Mouse (Mus musculus) skeletal muscle tissue, adult 2 months (tissue): ENCODE results near the gene Lrrc27.
A peak's percentile ranks its signal among the peaks of the same experiment; 100 is the strongest.

Experiments
- DNase-seq: peaks from one replicate; pipeline ENCODE4 v3.0.0-alpha.2; 2012; ENCODE audit warnings: low read depth, low spot score

Gene Lrrc27

GRCm38 (mm10) chr7:139212754-139213745, at the start of gene Lrrc27, which contains the start of gene Stk32c:
Gene Lrrc27, plus strand, starts transcription at chr7:139212988.
Gene Stk32c, minus strand, starts transcription at chr7:139213307.
- peak; percentile 99 for DNase-seq

DNA sequence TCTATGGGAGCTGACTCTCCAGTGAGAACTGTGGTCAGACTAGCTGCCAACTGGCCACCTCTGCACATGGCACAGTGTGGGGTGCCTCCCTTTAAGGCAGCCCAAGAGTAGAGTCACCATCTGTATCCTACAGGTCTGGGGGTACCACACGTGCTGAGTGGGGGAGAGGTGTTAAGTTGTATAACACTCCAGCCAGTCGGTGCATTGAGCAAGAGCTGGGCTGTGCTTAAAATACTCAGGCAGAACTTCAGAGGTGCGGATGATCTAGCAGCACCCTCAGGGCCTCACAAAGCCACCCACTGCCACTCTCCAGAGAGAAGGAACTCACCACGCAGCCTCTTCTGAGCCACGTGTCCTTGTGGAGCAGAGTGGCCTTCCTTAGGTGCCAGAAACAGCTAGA, 48.4 kb upstream of the Lrrc27 start:
- no peak for DNase-seq

DNA sequence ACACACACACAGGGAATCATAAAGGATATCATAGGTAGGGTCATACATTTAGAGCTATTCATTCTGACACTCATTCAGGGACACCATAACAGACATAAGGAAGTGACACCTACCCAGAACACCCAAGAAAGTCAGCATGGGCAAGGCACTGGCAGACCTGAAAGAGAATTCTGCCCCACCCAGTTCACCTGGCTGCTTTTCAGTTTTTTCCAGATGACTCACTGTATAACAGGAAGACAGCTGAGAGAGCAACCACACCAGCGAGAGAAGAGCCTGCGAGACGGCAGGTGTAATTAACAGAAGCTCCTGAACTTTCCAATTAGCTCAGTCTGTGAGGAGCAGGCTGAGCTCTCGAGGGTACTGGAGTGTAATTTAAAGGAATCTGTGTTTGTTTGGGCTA, 43.6 kb upstream of the Lrrc27 start:
- DNase-seq = no peak

GRCm38 (mm10) chr7:139179299-139179698, 33.5 kb upstream of the Lrrc27 start:
- DNase-seq = no peak

GRCm38 (mm10) chr7:139180058-139180457, 32.7 kb upstream of the Lrrc27 start:
- DNase-seq = no peak

DNA sequence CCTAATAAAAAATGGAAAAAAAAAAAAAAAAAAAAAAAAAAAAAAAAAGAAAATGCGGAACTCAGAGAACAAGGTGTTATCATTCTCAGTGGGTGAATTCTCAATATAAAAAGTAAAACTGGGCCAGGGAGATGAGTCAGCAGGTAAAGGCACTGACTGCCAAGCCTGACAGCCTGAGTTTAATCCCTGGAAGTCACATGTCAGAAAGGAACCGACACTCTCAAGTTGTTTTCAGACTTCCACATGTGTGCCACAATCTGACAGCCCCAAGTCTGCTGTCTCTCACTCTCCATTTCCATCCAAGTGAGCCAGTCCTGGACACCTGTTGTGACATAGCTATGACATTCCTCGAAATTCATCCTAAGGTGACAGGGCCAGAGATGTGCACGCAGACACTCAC, 28.4 kb upstream of the Lrrc27 start:
- DNase-seq = no peak

GRCm38 (mm10) chr7:139184846-139185245, 27.9 kb upstream of the Lrrc27 start:
- DNase-seq = no peak

DNA sequence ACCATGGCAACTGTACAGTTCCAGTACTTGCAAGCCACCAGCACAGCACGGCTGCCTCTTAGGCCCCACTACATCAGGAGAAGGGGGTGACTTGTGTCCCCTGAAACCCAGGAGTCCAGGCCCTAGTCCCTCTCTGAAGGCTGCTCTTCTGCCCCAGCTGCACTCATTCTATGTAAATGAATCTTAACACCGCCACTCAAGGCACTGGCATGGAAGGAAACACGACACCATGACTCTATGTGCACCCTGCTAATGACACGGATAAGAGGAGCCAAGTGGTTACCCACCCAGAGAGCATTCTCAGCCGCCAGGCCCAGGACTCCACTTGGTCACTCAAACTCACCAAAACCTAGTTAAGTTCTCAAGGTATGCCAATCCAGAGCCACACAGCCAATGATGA, 26.8 kb upstream of the Lrrc27 start:
- DNase-seq = no peak

- DNase-seq = no peak
Measured at GRCm38 (mm10) chr7:139186436-139186835, 26.4 kb upstream of the Lrrc27 start.

DNA sequence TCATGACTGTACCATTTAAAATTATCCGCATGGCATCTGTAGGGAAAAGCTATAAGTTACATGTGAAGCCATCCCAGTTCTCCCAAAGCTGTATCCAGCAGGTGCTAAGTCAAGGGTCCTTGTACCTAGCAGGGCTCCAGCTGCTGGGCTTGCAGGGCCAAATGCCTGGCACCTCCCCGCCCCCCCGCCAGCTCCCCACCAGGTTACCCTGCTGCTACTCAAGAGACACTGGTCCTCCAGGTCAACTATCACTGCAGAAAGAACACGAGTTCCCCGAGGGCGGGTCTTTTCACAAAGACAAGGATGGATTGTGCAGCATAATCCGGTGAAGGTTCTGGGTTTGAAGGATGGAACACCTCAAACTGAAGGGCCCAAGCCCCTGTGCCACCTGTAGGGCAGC, 25.5 kb upstream of the Lrrc27 start:
- no peak for DNase-seq

GRCm38 (mm10) chr7:139187771-139188633, 24.8 kb upstream of the Lrrc27 start:
- DNase-seq = no peak

- DNase-seq = no peak
Measured at GRCm38 (mm10) chr7:139188634-139189207, 24.1 kb upstream of the Lrrc27 start.

GRCm38 (mm10) chr7:139190616-139191015, 22.2 kb upstream of the Lrrc27 start:
- DNase-seq = no peak

DNA sequence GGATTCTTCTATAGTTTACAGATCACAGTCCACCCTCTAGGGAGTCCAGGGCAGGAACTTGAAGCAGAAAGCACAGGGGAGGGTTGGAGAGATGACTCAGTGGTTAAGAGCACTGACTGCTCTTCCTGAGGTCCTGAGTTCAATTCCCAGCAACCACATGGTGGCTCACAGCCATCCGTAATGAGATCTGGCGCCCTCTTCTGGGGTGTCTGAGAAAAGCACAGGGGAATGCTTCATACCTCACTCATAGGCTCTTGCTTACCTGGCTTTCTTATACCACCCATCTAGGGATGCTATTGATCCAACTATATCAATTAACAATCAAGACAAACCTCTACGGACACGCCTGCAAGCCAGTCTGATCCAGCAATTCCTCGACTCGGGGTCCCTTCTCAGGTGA, 21.2 kb upstream of the Lrrc27 start:
- DNase-seq = no peak

DNA sequence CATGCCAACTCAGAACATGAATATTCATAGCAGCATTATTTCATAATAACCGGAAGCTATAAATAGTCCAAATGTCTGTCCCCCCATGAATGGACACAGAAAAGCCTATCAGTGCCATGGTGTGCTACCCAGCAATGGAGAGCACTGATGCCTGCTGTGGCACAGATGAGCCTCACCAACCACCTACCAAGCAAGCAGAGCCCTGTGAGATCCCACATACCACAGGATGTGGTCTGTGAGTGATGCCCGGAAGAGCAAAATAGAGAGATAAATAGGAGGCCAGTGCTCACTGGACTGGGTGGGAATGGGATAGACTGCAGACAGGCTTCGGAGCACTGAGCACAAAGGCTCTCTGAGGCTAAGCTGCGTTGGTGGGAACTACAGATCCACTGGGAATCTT, 15.8 kb upstream of the Lrrc27 start:
- no peak for DNase-seq

- DNase-seq = peak; percentile 30
Measured at GRCm38 (mm10) chr7:139200108-139200507, 12.7 kb upstream of the Lrrc27 start.

DNA sequence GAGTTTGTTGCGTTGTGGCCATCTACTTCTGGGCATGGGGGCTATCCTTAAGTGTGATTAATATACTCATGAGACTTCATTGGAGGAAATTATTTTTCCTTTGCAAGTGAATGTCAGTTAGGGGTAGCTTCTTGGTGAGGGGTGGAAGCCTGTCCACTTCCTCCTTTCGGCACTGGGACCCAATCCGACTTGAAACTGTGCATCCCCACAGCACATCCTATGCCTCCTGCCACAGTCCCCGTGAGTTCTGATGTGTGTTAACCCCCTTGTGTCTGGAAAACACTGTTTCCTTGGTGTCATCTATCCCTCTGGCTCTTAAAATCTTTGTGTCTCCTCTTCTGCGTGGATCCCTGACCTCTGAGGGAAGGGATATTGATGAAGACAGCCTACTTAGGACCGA, 11.6 kb upstream of the Lrrc27 start:
- no peak for DNase-seq

- peak; percentile 59 for DNase-seq
Measured at GRCm38 (mm10) chr7:139208023-139208772, 4.6 kb upstream of the Lrrc27 start.

GRCm38 (mm10) chr7:139208773-139209095, 4.1 kb upstream of the Lrrc27 start:
- DNase-seq = no peak

- DNase-seq = no peak
Measured at GRCm38 (mm10) chr7:139211761-139212160, 1.0 kb upstream of the Lrrc27 start.

GRCm38 (mm10) chr7:139213751-139214150, 963 bp downstream of the Lrrc27 start:
- no peak for DNase-seq
